Mouse (Mus musculus) heart, postnatal 36 days (tissue): ENCODE measurements around the gene Clvs2. TPM values are rescaled to one million over a fixed set of nuclear protein-coding genes. Genes with fewer than 3 reads are reported as not detected.

ENCODE experiments used
- DNase-seq, 2 experiments: peaks; one replicate each; pipeline ENCODE4 v3.0.0; 2021 to 2022
- intact Hi-C: fragments of 180-260 bp; cut with DNase I; formaldehyde crosslinking; loops from one replicate; pipeline ENCODE4 v1.15.1; 2025
- total RNA-seq, 2 experiments: library from RNA; stranded (reverse); gene quantifications; 2 replicates each; pipeline ENCODE4 v1.2.3; 2021

Gene Clvs2
- not detected for total RNA-seq

DNA sequence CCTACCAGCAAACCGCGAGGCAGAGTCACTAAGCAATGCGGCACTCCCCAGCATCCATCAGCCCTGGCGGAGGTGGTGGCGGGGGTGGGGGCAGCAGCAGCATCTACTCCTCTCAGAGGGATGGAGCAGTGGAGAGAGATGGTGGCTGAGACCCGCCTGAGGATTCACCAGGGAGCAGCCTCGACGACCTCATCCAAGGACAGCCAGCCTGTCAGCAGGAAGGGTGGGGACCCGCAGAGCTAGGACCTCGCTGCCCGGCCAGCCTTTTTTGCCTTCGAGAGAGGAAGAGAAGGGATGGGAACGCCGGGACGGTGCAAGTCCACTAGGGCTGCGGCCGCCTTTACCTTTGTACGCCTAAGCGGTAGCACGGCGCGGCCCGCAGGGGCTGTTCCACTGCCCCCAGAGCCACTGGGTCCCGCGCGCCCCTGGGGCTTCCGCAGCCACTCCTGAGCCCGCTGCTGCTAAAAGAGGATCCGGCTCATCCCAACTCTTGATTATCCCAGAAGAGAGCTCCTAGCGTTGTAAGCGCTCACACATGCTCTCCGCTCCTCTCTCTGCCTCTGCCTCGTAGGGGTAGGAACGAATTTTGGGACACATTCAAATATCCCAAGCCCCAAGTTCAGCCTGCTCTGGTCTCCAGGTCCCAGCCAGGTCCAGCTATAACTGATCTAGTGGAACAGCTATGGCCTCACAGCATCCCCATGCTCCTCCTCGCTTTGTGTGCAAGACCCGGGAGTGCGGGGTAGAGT, at the start of gene Clvs2:
TSS of gene Clvs2 (minus strand) at position 639 of the 749 bp plus-strand sequence.
- DNase-seq: no peak

DNA sequence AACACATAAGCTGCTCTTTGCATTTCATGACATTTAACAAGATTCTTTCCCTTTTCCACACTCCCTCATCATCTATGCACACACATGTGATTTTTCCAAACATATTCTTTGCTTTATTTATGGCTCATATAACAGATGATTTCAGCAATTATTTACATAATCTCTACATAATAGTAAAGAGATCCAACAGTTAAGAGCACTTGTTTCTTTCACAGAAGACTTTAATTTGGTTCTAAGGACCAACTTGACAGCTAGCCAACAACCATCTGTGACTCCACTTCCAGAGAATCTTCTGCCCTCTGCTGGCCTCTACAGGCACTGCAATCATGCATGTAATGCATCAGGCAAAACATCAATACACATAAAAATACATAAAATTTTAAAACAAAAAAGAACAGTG, 28.6 kb upstream of the Clvs2 start:
- intact Hi-C loops: no loop called here
- DNase-seq: peak in 1 of 2 experiments; percentile 18

More for the DNA sequence above, at the start of gene Clvs2:
- intact Hi-C loops: no loop called here

DNA sequence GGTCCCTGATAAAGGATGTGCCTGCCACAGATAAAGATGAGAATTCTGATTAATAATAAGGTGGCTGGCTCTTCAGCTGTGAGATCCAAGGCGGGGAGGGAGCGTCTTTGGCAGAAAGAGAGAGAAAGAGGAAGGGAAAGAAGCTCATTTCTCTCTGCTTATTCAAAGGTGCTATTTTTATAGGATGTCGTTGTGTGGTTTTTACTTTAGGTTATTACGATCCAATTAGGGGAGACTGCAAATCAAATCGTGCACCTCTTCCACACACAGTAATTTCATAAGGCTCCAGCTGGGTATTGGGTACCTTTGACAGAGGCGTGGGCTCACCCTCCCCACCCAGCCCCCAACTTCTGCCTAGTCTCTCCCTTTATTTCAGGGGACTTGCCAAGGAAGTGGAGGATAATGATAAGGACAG, 985 bp downstream of the Clvs2 start:
- intact Hi-C loops: no loop called here
- no peak for DNase-seq

DNA sequence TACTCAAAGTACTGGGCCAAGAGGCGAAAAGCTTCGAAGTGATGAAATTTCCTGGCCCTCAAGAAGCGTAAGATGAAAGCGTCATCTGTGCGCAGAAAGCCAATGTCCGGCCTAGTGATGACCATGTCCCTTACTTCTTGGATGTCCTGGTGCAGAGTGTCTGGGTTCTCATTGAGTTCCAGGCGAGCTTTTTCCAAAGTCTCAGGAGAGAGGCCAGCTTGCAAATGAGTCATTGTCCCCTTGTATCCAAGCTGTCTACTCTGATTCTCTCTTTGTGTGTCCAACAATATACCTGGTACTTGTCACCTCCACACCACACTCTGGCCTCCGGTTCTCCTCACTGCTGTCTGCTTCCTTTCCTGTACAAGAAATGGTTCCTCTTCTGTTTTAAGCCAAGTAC, 1.9 kb downstream of the Clvs2 start:
- intact Hi-C loops: no loop called here
- DNase-seq: no peak

DNA sequence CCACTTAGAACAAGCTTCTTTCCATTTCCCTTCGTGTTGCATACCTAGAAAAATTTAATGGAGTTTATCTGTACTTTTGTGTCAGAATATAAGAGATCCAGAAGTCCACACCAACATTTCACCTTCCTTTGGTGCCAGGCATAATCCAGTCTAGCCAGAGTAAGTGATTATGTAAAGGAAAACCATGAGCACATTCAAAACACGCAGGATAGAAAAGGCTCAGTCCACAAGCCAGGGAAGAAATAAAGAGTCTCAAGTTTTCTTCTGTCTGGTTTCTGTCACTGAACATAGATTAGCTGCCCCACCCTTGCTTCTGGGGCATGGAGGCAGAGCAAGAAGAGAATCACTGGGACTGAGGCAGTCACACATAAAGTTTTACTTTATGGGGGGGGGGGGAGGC, 8.4 kb downstream of the Clvs2 start:
- intact Hi-C loops: no loop called here
- DNase-seq: no peak

DNA sequence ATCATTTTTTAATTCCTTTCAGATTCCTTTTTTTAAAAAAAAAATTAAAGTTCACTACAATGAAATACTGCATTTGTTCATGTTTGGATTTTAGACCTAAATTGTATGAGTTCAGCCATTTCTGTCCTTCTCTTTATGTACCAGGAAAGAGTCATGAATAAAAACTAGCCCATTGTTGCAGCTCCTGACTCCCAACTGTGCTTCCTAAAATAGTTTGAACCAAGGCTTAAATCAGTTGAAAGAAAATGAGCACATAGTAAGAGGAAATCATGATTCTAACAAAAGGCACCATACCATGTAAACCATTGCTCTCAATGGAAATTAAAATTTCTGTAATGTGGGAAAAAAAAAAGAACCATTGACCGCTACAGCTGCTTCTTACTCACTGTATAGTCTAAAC, 11.4 kb downstream of the Clvs2 start:
- DNase-seq: no peak
- intact Hi-C loops: no loop called here

DNA sequence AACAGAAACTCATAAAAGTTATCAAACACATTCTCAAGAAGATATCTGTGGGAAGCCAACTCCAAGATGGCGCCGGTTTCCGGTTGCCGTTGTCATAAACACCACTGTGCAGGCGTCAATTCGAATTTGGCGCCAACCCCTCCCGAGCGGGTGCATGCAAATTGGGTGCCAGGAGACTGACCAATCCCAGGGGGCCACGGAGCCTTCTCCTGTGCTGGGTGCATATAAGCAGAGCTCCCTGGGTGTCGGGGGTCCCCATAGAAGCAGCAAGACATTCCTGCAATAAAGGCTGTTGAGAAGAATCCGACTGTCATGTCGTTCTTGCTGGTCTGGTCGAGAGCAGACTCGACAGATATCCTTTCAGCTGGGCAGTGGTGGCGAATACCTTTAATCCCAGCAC, 31.8 kb downstream of the Clvs2 start:
- intact Hi-C loops: no loop called here
- no peak for DNase-seq

DNA sequence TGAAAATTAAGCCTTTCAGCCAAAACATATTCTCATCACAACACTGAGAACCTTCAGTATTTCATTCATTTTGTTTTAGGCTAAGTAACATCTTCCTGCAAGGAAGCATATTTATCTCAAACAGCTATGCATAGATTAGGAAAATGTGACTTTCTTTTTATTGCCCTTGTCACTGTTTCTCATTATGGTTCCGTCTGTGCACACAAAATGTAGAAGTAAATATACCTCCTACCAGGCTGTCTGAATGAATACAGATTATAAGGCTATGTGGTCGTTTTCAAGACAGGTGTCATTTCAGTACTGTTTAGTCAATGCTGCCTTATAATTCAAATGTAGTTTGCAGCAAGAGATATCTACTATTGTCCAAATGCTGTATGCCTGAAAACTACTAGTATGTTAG, 35.8 kb downstream of the Clvs2 start:
- no peak for DNase-seq
- intact Hi-C loops: no loop called here

DNA sequence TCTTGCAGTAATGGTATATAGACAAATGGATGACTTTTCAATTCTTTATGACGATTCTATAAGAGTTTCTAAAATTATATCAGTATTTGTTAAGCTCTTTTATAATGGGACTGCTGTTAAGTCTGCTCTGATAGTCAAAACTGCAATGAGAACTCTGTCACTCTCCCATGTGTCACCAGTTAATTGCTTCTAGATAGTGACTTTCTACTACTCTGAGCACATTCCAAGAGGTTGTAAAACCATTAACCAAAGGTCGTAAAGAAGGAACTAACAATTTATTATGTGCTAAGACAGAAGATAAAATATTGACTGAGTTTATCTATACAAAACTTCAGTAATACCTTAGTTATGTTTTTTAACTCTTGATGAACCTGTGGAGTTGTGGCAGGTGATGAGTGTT, 37.5 kb downstream of the Clvs2 start:
- no peak for DNase-seq
- intact Hi-C loops: no loop called here

DNA sequence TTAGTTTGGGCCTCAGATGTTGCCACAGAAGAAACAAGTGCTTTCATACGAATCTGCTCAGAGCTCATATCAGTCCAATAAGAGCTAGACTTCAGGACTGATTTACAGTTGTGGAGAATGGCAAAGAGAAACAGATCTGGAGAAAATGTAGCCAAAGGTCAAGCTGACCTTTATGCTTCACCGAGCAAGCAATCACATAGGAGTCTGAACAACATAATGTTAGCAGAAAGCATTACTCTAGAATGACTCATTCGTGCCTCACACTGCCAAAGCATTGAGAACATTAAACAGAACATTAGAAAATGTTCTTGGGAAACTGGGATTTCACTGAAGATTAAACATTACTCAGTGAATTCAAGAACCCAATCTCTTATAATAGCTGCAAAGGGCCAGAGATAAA, 66.5 kb downstream of the Clvs2 start:
- intact Hi-C loops: no loop called here
- DNase-seq: no peak

DNA sequence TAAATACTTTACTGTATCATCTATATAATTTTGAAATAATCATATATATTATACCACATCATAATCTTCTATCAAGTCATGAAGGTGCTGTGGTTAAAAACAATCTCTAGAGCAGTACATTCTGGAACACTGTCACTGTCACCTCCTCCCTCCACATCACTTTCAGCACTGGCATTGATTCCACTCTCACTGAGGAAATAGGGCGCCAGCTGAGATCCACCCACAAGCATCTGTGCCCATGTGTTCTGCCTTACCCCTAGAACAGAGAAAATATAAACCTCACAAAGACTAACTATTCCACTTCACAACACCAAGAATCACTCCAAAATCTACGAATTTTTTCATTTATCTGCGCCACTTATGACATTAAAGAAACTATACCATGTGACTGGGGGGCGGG, 84.2 kb downstream of the Clvs2 start:
- DNase-seq: no peak
- intact Hi-C loops: no loop called here

Other genes with a start within 250 kb of the Clvs2 start
- gene Sult3a2, start 161.9 kb upstream of the Clvs2 start, total RNA-seq: not detected
- gene Sult3a1, start 233.0 kb upstream of the Clvs2 start, total RNA-seq: not detected